Mouse (Mus musculus) brown adipose tissue, adult 24 weeks (tissue): ENCODE measurements around the gene Cebpa. TPM values are rescaled to one million over a fixed set of nuclear protein-coding genes. Genes with fewer than 3 reads are reported as not detected.

ENCODE experiments used
- H3K27ac ChIP-seq: fragments of 200-500 bp; replicated peaks from 2 replicates; pipeline ENCODE4 v1.5.1; 2012; ENCODE audit warnings: low read depth, mild to moderate bottlenecking, low read length
- H3K4me1 ChIP-seq: fragments of 200-500 bp; 2 replicates; pipeline ENCODE4 v1.6.1; 2012; ENCODE audit warnings: low read length, mixed read lengths; ENCODE audit not compliant: control insufficient read depth, insufficient read depth, insufficient read length
- H3K4me3 ChIP-seq: fragments of 200-500 bp; 2 replicates; pipeline ENCODE4 v1.5.1; 2012; ENCODE audit warnings: low read depth, mild to moderate bottlenecking, low read length, moderate library complexity; ENCODE audit not compliant: insufficient read depth
- polyA plus RNA-seq: library from polyadenylated mRNA; stranded (reverse); fragments of >200 nt; gene quantifications from 2 replicates; pipeline ENCODE4 v1.2.4, GENCODE M21; 2012; ENCODE audit not compliant: missing spikeins, insufficient read depth, insufficient read length

The Cebpa gene
- polyA plus RNA-seq, 1 experiment = 435 TPM

DNA sequence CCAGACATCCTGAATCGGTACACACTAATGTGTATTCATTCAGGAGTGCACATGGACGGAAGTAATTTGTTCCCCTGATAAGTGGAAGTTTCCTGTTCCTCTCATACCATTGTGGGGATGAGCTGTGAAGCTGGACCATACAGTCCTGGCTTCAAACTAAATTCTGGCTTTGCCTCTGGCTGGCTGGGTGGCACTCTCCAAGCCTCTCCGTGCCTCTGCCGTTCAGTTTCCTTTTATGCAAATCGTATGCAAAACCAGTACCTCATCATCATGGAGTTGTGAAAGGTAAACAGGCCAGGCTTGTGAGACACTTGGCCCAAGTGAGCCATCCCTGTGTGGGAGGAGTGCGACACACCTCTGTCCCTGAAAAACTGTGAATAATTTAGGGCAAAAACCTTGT is 8.6 kb downstream of the Cebpa start:
- peak overlapping the region; percentile 89 for H3K27ac ChIP-seq
- H3K4me3 ChIP-seq = no peak overlapping the region

DNA sequence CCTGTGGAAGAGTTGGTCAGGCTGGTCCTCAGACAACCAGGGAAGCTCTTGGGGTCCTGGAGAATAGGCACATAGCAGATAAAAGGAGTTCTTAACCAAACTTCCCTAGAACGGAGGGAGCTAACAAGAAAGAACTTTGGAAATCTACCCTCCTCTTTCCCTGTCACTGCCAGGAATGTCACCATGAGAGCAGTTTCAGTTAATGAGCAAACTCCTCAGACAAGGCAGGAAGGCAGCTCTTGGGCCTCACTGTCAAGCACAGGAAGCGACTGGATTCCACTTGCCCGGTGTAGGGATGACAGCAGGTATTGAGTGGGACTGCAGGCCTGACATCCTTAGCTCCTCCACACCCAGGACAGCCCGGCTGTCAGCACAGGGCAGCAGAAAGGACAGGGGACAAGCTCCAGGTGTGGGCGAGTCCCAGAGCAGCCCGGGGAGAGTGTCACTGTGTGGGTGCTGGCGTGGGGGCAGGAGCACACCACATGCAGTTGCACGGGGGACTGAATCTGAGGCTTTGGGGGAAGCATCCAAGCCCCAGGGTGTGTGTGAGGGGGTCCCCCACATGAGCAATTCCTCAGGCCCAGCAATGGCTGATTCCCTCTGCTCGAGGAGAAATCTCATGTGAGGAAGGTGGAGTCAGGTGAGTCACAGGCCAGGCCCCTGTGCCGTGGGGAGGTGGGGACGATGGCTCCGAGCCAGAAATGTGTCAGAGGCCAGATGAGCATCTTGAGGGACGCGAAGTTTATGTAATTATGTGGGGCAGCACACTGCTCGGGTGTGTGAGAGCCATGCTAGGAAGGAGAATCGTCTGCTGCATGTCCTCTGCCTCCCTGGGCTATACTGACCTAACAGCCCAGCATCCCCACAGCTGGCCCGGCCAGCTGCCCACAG is 9.8 kb downstream of the Cebpa start:
- peak overlapping the region; percentile 89 for H3K27ac ChIP-seq
- peaks cover 26% of the 10 kb centered on the region for H3K4me1 ChIP-seq
- no peak overlapping the region for H3K4me3 ChIP-seq

More for the DNA sequence above, 8.6 kb downstream of the Cebpa start:
- peaks cover 29% of the 10 kb centered on the region for H3K4me1 ChIP-seq

DNA sequence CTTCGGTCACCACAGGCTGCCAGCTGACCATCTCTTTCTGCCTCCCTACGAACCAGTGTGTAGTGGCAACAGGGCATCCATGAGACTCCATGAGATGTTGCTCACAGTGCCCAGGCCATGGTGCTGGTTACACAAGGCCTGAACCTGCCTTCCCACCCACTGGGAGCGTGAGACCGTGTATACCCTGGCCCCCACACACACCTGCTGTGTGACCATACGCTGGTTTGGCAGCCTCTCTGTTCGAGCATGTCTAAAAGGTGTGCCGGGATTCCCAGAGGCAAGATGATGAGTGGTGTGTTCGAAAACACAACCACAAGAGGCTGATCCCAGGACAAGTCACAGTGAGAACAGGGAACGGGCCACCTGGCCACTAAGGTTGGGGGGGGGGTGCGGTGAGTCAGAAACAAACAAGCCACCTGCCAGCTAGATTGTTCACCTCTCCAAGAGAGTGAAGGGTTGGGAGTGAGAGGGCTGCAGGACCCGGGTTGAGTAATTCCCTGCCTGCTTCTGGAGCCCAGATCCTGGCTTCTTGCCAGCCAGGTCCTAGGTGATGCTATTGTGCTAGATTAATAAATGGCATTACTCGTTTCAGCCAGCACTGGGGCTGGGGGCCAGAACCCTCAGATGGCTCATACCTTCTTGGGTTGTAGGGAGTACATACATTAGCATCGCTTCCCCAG is 11.1 kb downstream of the Cebpa start:
- peaks cover 24% of the 10 kb centered on the region for H3K4me1 ChIP-seq
- H3K4me3 ChIP-seq = no peak overlapping the region
- peak overlapping the region; percentile 89 for H3K27ac ChIP-seq

DNA sequence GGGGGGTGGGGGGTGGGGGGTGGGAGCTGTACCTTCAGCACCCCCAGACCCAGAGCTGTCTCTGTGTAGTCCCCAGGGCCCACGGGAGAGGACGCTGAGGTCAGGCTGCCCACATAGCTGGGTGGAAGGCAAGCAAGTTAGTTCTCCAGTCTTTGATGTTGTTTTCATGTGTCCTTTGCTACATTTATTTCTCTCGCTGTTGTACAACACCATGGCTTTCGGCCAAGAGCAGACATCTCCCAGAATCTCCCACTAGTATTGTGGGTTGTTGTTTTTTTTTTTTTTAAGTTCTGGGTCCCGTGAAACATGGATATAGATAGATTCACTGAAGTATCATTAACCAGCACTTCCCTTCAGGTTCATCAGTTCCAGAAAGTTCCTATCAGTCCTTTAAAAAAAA is 11.8 kb downstream of the Cebpa start:
- Histone ChIP-seq H3K4me1 (peaks cover 24% of the 10 kb centered on the region), H3K4me3 (no peak overlapping the region), H3K27ac (peak overlapping the region; percentile 56; the same call in 1 of the 2 replicates)

DNA sequence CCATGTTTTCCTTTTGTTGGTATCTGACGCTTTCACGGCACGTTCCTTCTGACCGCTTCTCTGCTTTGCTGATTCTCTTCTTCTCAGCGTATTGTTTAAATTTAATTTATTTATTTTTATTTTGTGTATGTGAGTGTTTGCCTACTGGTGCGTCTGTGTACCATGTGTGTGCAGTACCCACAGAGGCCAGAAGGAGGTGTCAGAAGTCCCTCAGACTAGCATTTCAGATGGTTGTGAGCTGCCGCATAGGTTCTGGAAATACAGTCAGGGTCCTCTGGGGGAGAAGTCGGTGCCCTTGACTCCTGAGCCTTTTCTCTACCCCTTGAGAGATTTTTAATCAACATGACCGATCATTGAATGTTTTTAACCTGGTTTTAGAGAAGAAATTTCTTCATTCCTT is 12.5 kb downstream of the Cebpa start:
- H3K4me3 ChIP-seq = no peak overlapping the region
- peaks cover 19% of the 10 kb centered on the region for H3K4me1 ChIP-seq
- H3K27ac ChIP-seq = no peak overlapping the region

DNA sequence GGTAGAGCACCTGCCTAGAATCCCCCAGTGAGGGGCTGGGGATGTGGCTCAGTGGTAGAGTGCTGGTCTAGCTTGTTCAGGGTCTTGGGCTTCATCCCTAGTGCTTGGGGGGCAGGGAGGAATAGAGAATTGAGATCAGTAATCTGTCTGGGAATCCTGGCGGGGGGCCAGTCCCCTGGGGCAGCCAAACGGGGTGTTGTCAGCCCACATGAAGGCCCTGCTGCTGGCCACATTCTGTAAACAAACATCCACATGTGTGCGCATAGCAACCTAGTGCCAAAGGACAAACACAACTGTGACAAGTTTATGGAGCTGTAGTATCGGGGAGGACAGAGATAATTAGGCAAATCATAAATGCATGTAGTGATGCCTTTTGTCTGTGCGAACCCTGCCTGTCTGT is 15.5 kb downstream of the Cebpa start:
- no peak overlapping the region for H3K4me3 ChIP-seq
- peaks cover 18% of the 10 kb centered on the region for H3K4me1 ChIP-seq
- H3K27ac ChIP-seq = no peak overlapping the region; the same call in 1 of the 2 replicates

DNA sequence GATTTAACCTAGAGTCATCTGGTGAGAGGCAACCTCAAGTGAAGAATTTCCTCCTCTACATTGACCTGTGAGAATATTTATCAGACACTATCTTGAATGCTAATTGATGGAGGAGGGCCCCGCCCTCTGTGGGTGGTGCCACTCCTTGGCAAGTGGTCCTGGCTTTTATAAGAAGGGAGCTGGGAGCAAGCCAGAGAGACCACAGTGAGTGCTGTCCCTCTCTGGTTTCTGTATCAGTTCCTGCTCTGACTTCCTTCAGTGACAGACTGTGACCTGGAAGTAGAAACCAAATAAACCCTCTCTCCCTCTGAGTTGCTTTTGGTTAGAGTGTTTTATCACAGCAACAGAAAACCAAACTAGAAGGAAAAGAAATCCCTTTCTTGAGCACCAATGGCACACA is 18.4 kb downstream of the Cebpa start:
- H3K4me1 ChIP-seq = peaks cover 27% of the 10 kb centered on the region
- H3K4me3 ChIP-seq = no peak overlapping the region
- H3K27ac ChIP-seq = peak overlapping the region; percentile 89

DNA sequence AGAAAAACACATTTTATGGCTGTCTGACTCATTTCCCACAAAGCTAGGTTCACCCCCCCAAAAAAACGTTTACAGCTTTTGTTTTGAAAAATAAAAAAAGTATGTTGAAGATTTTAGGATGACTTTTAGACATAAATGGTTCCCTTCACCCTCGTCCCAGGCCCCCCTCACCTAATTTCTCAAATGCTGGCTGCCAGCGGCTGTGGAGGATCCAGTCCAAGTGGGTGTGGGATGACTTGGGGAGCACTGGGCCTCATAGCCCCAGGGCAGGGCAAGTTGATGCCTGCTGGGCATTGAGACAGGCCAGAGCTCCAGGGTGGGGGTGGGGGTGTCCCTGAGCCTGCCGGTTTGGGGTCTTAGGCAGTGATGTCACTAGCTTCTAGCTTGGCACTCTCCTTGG is 19.4 kb downstream of the Cebpa start:
- Histone ChIP-seq H3K4me1 (peaks cover 28% of the 10 kb centered on the region), H3K4me3 (no peak overlapping the region), H3K27ac (peak overlapping the region; percentile 89)

DNA sequence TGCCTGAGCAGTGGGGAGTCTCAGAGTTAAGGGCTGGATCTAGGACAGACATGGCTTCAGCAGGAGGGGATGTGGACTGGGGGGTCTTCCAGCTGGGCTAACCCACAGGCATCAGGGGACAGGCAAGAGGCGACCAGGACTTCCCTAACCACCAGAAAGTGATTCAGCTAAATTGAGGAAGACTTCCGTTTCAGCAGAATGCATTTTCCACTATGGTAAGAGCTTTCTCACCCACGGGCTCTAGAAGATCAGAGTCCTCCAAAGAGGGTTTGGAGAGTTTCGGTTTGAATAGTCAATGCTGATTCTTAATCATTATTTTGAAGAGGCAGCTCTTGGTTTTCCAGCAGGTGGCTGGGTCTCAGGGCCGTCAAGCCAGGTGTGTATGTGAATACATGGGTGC is 20.8 kb downstream of the Cebpa start:
- Histone ChIP-seq H3K27ac (peak overlapping the region; percentile 82), H3K4me1 (peaks cover 28% of the 10 kb centered on the region), H3K4me3 (no peak overlapping the region)

DNA sequence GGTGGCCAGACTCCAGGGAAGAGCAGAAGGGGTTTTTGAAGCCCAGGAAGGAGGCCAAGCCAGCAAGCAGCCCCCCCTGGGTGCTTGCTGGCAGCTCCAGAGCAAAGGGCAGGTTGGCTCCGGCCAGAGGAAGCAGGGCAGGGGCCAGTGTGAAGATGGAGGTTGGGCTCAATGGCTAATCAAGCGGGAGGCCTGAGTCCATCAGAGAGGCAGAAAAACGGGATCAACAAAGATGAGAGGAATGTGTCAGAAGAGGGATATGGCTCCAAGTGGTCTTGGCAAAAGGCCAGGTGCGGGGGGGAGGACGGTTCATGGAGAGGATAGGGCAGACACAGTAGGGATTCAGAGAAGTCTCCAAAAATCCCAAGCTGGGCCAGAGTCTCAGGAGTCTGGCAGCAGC is 22.4 kb downstream of the Cebpa start:
- Histone ChIP-seq H3K4me3 (no peak overlapping the region), H3K27ac (peak overlapping the region; percentile 83), H3K4me1 (peaks cover 38% of the 10 kb centered on the region)

DNA sequence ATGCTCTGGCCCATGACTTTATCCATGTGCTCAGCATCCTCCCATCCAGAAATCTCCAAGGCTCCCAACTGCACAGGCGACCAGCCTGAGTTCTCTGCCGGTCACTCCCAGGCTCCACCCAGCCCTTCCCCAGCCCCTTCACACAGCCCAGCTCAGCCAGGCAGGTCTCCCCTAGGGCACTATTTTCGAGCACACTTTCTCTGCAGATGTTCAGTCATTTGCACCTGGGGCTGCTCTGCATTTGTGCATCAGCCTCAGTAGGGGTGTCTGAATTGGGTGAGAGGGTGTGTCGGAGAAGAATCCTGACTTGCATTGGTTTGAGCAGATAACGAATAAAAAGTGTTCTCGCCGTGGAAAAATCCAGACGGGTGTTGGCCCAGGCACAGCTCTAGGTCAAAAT is 23.4 kb downstream of the Cebpa start:
- Histone ChIP-seq H3K4me1 (peaks cover 37% of the 10 kb centered on the region), H3K4me3 (no peak overlapping the region), H3K27ac (peak overlapping the region; percentile 83)

DNA sequence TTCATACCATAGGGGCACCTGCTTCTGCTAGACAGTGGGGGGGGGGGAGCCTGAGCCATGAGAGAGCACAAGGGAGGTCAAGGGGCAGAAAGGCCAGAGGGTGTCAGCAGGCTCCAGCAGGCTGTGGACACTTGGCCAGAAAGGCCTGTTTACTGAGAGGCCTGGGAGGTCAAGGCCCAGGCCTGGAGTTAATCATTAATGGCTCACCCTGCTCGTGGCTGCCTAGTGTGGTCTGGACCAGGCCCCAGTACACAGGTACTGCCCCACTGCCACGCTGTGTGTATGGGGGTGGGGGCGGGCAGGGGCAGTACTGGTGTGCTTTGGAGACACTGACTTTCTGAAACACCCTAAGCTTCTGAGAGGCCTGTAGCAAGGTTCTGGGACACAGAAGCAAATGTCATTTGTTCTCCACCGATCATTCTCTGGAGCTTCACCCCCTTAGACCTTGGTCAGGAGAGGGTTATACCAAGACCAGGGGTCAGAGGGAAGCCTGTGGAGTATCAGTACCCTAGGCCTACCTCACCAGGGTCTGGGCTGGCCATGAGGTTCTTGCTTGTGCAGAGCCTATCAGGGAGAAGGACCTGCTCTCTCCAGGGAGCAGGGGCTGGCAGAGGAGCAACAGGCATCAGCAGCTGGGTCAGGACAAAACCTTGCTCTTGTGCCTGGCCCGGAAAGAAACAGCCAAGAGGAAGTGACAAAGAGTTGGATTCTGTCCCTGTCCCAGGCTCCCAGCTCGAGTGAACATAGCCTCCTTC is 24.9 kb downstream of the Cebpa start:
- peak overlapping the region; percentile 76 for H3K27ac ChIP-seq
- peaks cover 29% of the 10 kb centered on the region for H3K4me1 ChIP-seq
- H3K4me3 ChIP-seq = no peak overlapping the region

DNA sequence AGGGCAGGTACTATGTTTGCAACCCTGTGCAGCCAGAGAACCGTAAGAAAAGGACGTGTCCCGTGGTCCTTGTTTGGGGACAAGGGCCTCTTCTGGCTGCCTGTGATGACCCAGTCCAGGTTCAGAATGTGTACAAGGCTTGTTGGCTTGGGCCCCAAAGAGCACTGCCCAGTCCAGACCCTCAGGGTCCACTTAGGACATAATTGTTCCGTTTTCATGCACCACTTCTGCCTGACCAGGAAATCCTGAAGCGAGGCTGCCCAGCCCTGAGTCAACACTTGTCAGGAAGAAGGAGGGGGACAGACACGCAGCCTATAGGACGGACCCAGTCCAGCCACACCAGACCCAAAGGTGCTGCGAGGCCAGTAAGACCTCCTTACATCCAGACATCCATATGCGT is 26.0 kb downstream of the Cebpa start:
- Histone ChIP-seq H3K27ac (0 out of 2 replicates have a peak overlapping the region, but pooled peaks have one; percentile 19), H3K4me3 (no peak overlapping the region), H3K4me1 (peaks cover 29% of the 10 kb centered on the region)

DNA sequence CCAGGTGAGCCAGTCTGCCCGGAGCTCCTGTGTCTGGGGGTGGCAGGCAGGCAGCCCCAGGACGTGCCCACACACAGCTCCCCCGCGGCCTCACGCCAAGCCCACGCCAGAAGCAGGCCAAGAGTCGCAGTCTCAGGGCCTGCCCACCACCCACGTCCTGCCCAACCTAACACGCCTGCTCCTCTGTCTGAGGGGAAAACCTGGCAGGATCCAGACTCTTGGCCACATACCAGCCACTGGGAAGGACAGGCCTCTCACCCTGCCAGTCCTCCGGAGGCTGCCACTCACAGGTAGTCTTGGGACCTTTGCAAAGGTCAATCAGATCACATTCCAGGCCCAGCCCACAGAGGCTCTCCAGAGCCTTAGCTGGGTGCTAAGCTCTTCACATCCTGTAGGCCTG is 27.2 kb downstream of the Cebpa start:
- H3K27ac ChIP-seq = peak overlapping the region; percentile 57
- H3K4me3 ChIP-seq = no peak overlapping the region
- peaks cover 18% of the 10 kb centered on the region for H3K4me1 ChIP-seq
